Mouse (Mus musculus) lung, postnatal 0 days (tissue): ENCODE results near the gene Sh3pxd2a.

Experiments used
- CTCF ChIP-seq: IDR thresholded peaks from 2 replicates; pipeline ENCODE4 v1.5.1; 2016; ENCODE audit warnings: antibody characterized with exemption, mild to moderate bottlenecking
- EP300 ChIP-seq: IDR thresholded peaks from 2 replicates; pipeline ENCODE4 v1.6.1; 2016; ENCODE audit warnings: antibody characterized with exemption, mild to moderate bottlenecking, control low read depth

- TF ChIP-seq CTCF (peak; percentile 44), EP300 (no peak)
Measured at GRCm38 (mm10) chr19:47316288-47317062, 147.7 kb downstream of the Sh3pxd2a start.
